Mouse (Mus musculus) frontal cortex, postnatal 14 days (tissue): Measurements from ENCODE around the gene 2700049A03Rik.

Experiments
- DNase-seq, 2 experiments: peaks; one replicate each; pipeline ENCODE4 v3.0.0; 2022; ENCODE audit warnings: low spot score in 2 of 2

The 2700049A03Rik gene

GRCm38 (mm10) chr12:71269367-71269766, 132.7 kb downstream of the 2700049A03Rik start:
- DNase-seq: no peak

- no peak for DNase-seq
These were observed 134.5 kb downstream of the 2700049A03Rik start for GRCm38 (mm10) chr12:71271131-71271530.

- DNase-seq: no peak
These were observed 138.0 kb downstream of the 2700049A03Rik start for GRCm38 (mm10) chr12:71274519-71275237.

- DNase-seq: no peak
These were observed 139.4 kb downstream of the 2700049A03Rik start for GRCm38 (mm10) chr12:71275906-71276595.

GRCm38 (mm10) chr12:71279521-71280262, 143.0 kb downstream of the 2700049A03Rik start:
- peak in 1 of 2 experiments; percentile 5 for DNase-seq

GRCm38 (mm10) chr12:71281201-71281768, 144.6 kb downstream of the 2700049A03Rik start:
- DNase-seq: no peak

- DNase-seq: no peak
These were observed 148.8 kb downstream of the 2700049A03Rik start for GRCm38 (mm10) chr12:71285399-71285798.

- no peak for DNase-seq
These were observed 153.8 kb downstream of the 2700049A03Rik start for GRCm38 (mm10) chr12:71290460-71290859.
